13 mouse cellular contexts compared by ENCODE assay signal in the genomic region with DNA sequence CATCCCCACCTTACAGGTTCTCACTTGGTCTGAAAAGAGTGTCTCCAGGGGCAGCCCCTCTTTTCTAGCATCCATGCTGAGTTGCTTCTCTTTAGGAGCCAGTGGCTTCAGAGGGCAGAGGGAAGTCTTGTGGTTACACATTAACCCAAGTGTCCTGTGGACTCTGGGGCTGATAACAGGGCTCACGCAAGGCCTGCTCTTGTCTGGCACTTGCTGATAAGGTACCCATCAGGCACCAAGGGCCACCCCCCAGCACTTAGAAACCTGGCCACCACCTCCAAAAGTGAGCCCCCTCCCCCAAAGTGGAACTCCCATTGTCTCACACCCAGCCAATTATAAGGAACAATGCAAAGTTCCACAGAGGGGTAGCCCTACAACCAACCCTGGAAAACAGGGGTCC. TPM values are rescaled to one million over a fixed set of nuclear protein-coding genes. Genes with fewer than 3 reads are reported as not detected.
A peak's percentile ranks its signal among the peaks of the same experiment; 100 is the strongest.
DNase-seq lines count a peak whose midpoint lies in the region; ATAC-seq lines count a peak whose summit lies in the region.
"Had no signal": no experiment of that assay in that cellular context is flagged by ENCODE, and none has a peak within 500 bp of the region (broad histone marks: within the 10 kb centered on the region; RNA-seq: fewer than 3 reads in every experiment).

No protein-coding gene starts in this region.

- H3K36me3 ChIP-seq in kidney, embryonic 15.5 days = peaks cover 67% of the 10 kb centered on the region
- H3K36me3 ChIP-seq in forebrain, embryonic 14.5 days (ENCODE audit: control insufficient read depth, insufficient read depth, low read length) = peaks cover 67% of the 10 kb centered on the region

- no peaks in the 10 kb centered on the region for H3K4me1 ChIP-seq in kidney, embryonic 15.5 days
- H3K4me1 ChIP-seq in forebrain, embryonic 14.5 days (ENCODE audit: control insufficient read depth, insufficient read depth, low read length) = no peaks in the 10 kb centered on the region
- H3K4me1 ChIP-seq: midbrain, embryonic 10.5 days; neural tube, embryonic 15.5 days had no signal

- 85% methylated on average over 1 of the region's 1 CpGs for WGBS in kidney, embryonic 15.5 days
- 94% methylated on average over 1 of the region's 1 CpGs for WGBS in forebrain, embryonic 14.5 days

- DNase-seq in embryo, embryonic 10 days (ENCODE audit: low spot score) = peak; percentile 16
- no peak for DNase-seq in embryo, embryonic 9.5 days (ENCODE audit: extremely low spot score)
- peak; percentile 75 for DNase-seq in c-Kit-positive CD71-positive TER-119-negative erythroid progenitor cells, embryonic 14.5 days (ENCODE audit: low read depth)
- DNase-seq in frontal cortex, postnatal 36 days (ENCODE audit: low spot score in 2 of 2) = no peak
- no peak for DNase-seq in cerebellum, postnatal 14 days
- DNase-seq in forebrain, embryonic 14.5 days (ENCODE audit: low spot score) = no peak

- no peaks in the 10 kb centered on the region for H3K9me3 ChIP-seq in kidney, embryonic 15.5 days (replicated peaks)
- H3K9me3 ChIP-seq in forebrain, embryonic 14.5 days (replicated peaks; ENCODE audit: control insufficient read depth, low read length) = no peaks in the 10 kb centered on the region
- H3K9me3 ChIP-seq: midbrain, embryonic 10.5 days; neural tube, embryonic 15.5 days had no signal

- no peak overlapping the region for H3K27ac ChIP-seq in kidney, embryonic 15.5 days
- H3K27ac ChIP-seq in forebrain, embryonic 14.5 days (ENCODE audit: low read depth, low read length) = no peak overlapping the region
- H3K27ac ChIP-seq: hindbrain, embryonic 14.5 days; midbrain, embryonic 10.5 days; neural tube, embryonic 15.5 days had no signal

- no peak overlapping the region for H3K9ac ChIP-seq in kidney, embryonic 15.5 days
- no peak overlapping the region for H3K9ac ChIP-seq in forebrain, embryonic 14.5 days (ENCODE audit: low read length)
- H3K9ac ChIP-seq: hindbrain, embryonic 14.5 days; neural tube, embryonic 15.5 days had no signal

- no peak overlapping the region for H3K4me2 ChIP-seq in kidney, embryonic 15.5 days
- H3K4me2 ChIP-seq in forebrain, embryonic 14.5 days (ENCODE audit: low read length) = no peak overlapping the region
- H3K4me2 ChIP-seq: hindbrain, embryonic 14.5 days; neural tube, embryonic 15.5 days had no signal

- no peaks in the 10 kb centered on the region for H3K27me3 ChIP-seq in kidney, embryonic 15.5 days
- H3K27me3 ChIP-seq in forebrain, embryonic 14.5 days (replicated peaks; ENCODE audit: control insufficient read depth, insufficient read depth, low read length) = no peaks in the 10 kb centered on the region
- H3K27me3 ChIP-seq: neural tube, embryonic 15.5 days; Patski had no signal

- ATAC-seq in kidney, embryonic 15.5 days (replicated peaks; ENCODE audit: low FRiP score) = peak; percentile 72
- ATAC-seq in megakaryocyte, adult 5-6 weeks (ENCODE audit: poor library complexity, severe bottlenecking) = peak; percentile 58
- ATAC-seq in forebrain, embryonic 14.5 days = no peak
- ATAC-seq: Patski had no signal

- no peak overlapping the region for H3K4me3 ChIP-seq in kidney, embryonic 15.5 days (replicated peaks)
- H3K4me3 ChIP-seq in forebrain, embryonic 14.5 days (ENCODE audit: low read depth, low read length) = no peak overlapping the region
- H3K4me3 ChIP-seq: midbrain, embryonic 10.5 days; neural tube, embryonic 15.5 days had no signal

RNA-seq across cellular contexts. Expression of a gene that starts 1.0 kb away (rescaled TPM):
- polyA plus RNA-seq in kidney, embryonic 15.5 days (2015; fragmentation: Nextera tagmentation; extraction: Ambion mirVana) = 1.5 and 1.6 TPM in 2 replicates
- total RNA-seq in megakaryocyte, adult 5-6 weeks (2015) = 8.9 and 10.7 TPM in 2 replicates
- total RNA-seq in megakaryocyte, adult 5-6 weeks (2017) = 13.6 and 22.1 TPM in 2 replicates
- polyA plus RNA-seq in forebrain, embryonic 14.5 days (2014; fragmentation: Nextera tagmentation; extraction: Ambion mirVana) = 2.4 and 2.6 TPM in 2 replicates

RNA-seq across cellular contexts. Expression of a gene that starts 26.4 kb away (rescaled TPM):
- 0.08 TPM in 1 of 2 replicates, not detected in the other for polyA plus RNA-seq in kidney, embryonic 15.5 days (2015; fragmentation: Nextera tagmentation; extraction: Ambion mirVana)
- not detected in 2 replicates for total RNA-seq in megakaryocyte, adult 5-6 weeks (2015)
- total RNA-seq in megakaryocyte, adult 5-6 weeks (2017) = not detected in 2 replicates
- polyA plus RNA-seq in forebrain, embryonic 14.5 days (2014; fragmentation: Nextera tagmentation; extraction: Ambion mirVana) = not detected in 2 replicates
- polyA plus RNA-seq: embryonic facial prominence, embryonic 11.5 days; midbrain, embryonic 10.5 days; Patski had no signal

RNA-seq across cellular contexts. Expression of a gene that starts 28.6 kb away (rescaled TPM):
- 7.4 and 7.8 TPM in 2 replicates for polyA plus RNA-seq in kidney, embryonic 15.5 days (2015; fragmentation: Nextera tagmentation; extraction: Ambion mirVana)
- total RNA-seq in megakaryocyte, adult 5-6 weeks (2015) = 71.1 and 72.6 TPM in 2 replicates
- total RNA-seq in megakaryocyte, adult 5-6 weeks (2017) = 85.6 and 101 TPM in 2 replicates
- 4.4 and 5.3 TPM in 2 replicates for polyA plus RNA-seq in forebrain, embryonic 14.5 days (2014; fragmentation: Nextera tagmentation; extraction: Ambion mirVana)

RNA-seq across cellular contexts. Expression of a gene that starts 54.7 kb away (rescaled TPM):
- 112 and 119 TPM in 2 replicates for polyA plus RNA-seq in kidney, embryonic 15.5 days (2015; fragmentation: Nextera tagmentation; extraction: Ambion mirVana)
- 12.7 and 16.9 TPM in 2 replicates for total RNA-seq in megakaryocyte, adult 5-6 weeks (2015)
- 9.8 and 15.3 TPM in 2 replicates for total RNA-seq in megakaryocyte, adult 5-6 weeks (2017)
- 141 and 156 TPM in 2 replicates for polyA plus RNA-seq in forebrain, embryonic 14.5 days (2014; fragmentation: Nextera tagmentation; extraction: Ambion mirVana)

Comparison
In these comparisons a context has a peak if more than half of its experiments do, and no peak if none do; other contexts are left out.
1. DNase-seq: peak in embryo, embryonic 10 days (single experiment) and c-Kit-positive CD71-positive TER-119-negative erythroid progenitor cells, embryonic 14.5 days (single experiment); none in embryo, embryonic 9.5 days (single experiment), frontal cortex, postnatal 36 days (0 of 2), cerebellum, postnatal 14 days (0 of 2) and forebrain, embryonic 14.5 days (single experiment).